Mouse (Mus musculus) stomach, postnatal 0 days (tissue): ENCODE measurements at regions not wholly inside any gene's neighbourhood (a gene's known extent, or its start where the extent isn't known, plus 50 kb on each side); places are given as distances from the start of the nearest gene placed in this dataset.

Experiments used
- CTCF ChIP-seq: IDR thresholded peaks from 2 replicates; pipeline ENCODE4 v1.5.1; 2016; ENCODE audit warnings: antibody characterized with exemption, low read depth, mild to moderate bottlenecking, moderate library complexity
- EP300 ChIP-seq: optimal IDR thresholded peaks from 2 replicates; pipeline ENCODE3; 2016; ENCODE audit warnings: antibody characterized with exemption

GRCm38 (mm10) chr8:8403410-8403809, 257.6 kb downstream of the Efnb2 start:
- TF ChIP-seq EP300 (no peak), CTCF (no peak)
